Comparison of ENCODE assay signal across 30 mouse cellular contexts in genomic region chr13:108860737-108861136, GRCm38 (mm10).
DNase-seq lines count a peak whose midpoint lies in the region; ATAC-seq lines count a peak whose summit lies in the region.
"Had no signal": no experiment of that assay in that cellular context is flagged by ENCODE, and none has a peak within 500 bp of the region (broad histone marks: within the 10 kb centered on the region; RNA-seq: fewer than 3 reads in every experiment).

No protein-coding gene starts in this region.

- no peak overlapping the region for H3K9ac ChIP-seq in embryonic facial prominence, embryonic 13.5 days
- H3K9ac ChIP-seq: embryonic facial prominence, embryonic 12.5 days; heart, embryonic 13.5 days; kidney, embryonic 15.5 days; liver, embryonic 15.5 days; lung, embryonic 15.5 days; midbrain, embryonic 15.5 days; neural tube, embryonic 13.5 days; stomach, embryonic 15.5 days had no signal

- DNase-seq in embryonic facial prominence, embryonic 10.5 days (ENCODE audit: low spot score), result no peak
- DNase-seq in left cerebral cortex, adult 11 months (ENCODE audit: low spot score), result peak; percentile 16
- DNase-seq in left cerebral cortex, postnatal 10 days (ENCODE audit: extremely low spot score in 1 of 2, low spot score in 2 of 2), result no peak
- peak; percentile 90 for DNase-seq in brain, adult 2 months (ENCODE audit: low read depth, low spot score)
- peak; percentile 62 for DNase-seq in telencephalon, adult 2 months (ENCODE audit: low read depth, low spot score)
- no peak for DNase-seq in retina, postnatal 1 day
- DNase-seq: adrenal gland, adult 2 months; cerebellum, adult 11-12 months; cerebellum, postnatal 14 days; gastrocnemius, postnatal 14 days; heart, adult 2 months; heart, postnatal 14 days; kidney, postnatal 36 days; liver; lung, postnatal 36 days; right cerebral cortex, adult 18-20 months; thymus, adult 18-20 months had no signal

- H3K27me3 ChIP-seq in embryonic facial prominence, embryonic 13.5 days, result no peaks in the 10 kb centered on the region
- no peaks in the 10 kb centered on the region for H3K27me3 ChIP-seq in embryonic facial prominence, embryonic 10.5 days (replicated peaks; ENCODE audit: low read depth, poor library complexity, severe bottlenecking)
- H3K27me3 ChIP-seq: embryonic facial prominence, embryonic 12.5 days; heart, embryonic 13.5 days; kidney, embryonic 15.5 days; liver, embryonic 15.5 days; lung, embryonic 15.5 days; midbrain, embryonic 15.5 days; neural tube, embryonic 13.5 days; stomach, embryonic 15.5 days had no signal

- WGBS in embryonic facial prominence, embryonic 13.5 days, result 20% methylated on average over 7 of the region's 7 CpGs
- 36% methylated on average over 7 of the region's 7 CpGs for WGBS in embryonic facial prominence, embryonic 10.5 days

- no peak for ATAC-seq in embryonic facial prominence, embryonic 13.5 days (ENCODE audit: insufficient number of reproducible peaks, insufficient read depth, low FRiP score, low TSS enrichment, low read depth)
- ATAC-seq: forebrain, embryonic 14.5 days; intestine, postnatal 0 days; midbrain, embryonic 15.5 days had no signal

- H3K4me3 ChIP-seq in embryonic facial prominence, embryonic 13.5 days, result no peak overlapping the region
- no peak overlapping the region for H3K4me3 ChIP-seq in embryonic facial prominence, embryonic 10.5 days
- H3K4me3 ChIP-seq: embryonic facial prominence, embryonic 12.5 days; heart, adult 2 months; heart, embryonic 13.5 days; kidney, embryonic 15.5 days; limb, embryonic 10.5 days; liver, embryonic 15.5 days; lung, embryonic 15.5 days; midbrain, embryonic 15.5 days; myocyte; neural tube, embryonic 13.5 days; stomach, embryonic 15.5 days had no signal

- no peaks in the 10 kb centered on the region for H3K9me3 ChIP-seq in embryonic facial prominence, embryonic 13.5 days
- no peaks in the 10 kb centered on the region for H3K9me3 ChIP-seq in embryonic facial prominence, embryonic 10.5 days
- H3K9me3 ChIP-seq: embryonic facial prominence, embryonic 12.5 days; heart, embryonic 13.5 days; kidney, embryonic 15.5 days; limb, embryonic 10.5 days; liver, embryonic 15.5 days; lung, embryonic 15.5 days; midbrain, embryonic 15.5 days; neural tube, embryonic 13.5 days; stomach, embryonic 15.5 days had no signal

- H3K4me1 ChIP-seq in embryonic facial prominence, embryonic 13.5 days, result no peaks in the 10 kb centered on the region; the same call in 1 of the 2 replicates
- no peaks in the 10 kb centered on the region for H3K4me1 ChIP-seq in embryonic facial prominence, embryonic 10.5 days
- H3K4me1 ChIP-seq: embryonic facial prominence, embryonic 12.5 days; heart, embryonic 13.5 days; limb, embryonic 10.5 days; lung, embryonic 15.5 days; midbrain, embryonic 15.5 days; neural tube, embryonic 13.5 days; stomach, embryonic 15.5 days had no signal

- intact Hi-C loops in left cerebral cortex, postnatal 10 days (cut with DNase I), result no loop called here

- H3K4me2 ChIP-seq in embryonic facial prominence, embryonic 13.5 days, result no peak overlapping the region
- H3K4me2 ChIP-seq: embryonic facial prominence, embryonic 12.5 days; heart, embryonic 13.5 days; kidney, embryonic 15.5 days; liver, embryonic 15.5 days; lung, embryonic 15.5 days; midbrain, embryonic 15.5 days; neural tube, embryonic 13.5 days; stomach, embryonic 15.5 days had no signal

- H3K27ac ChIP-seq in embryonic facial prominence, embryonic 13.5 days, result peak overlapping the region; percentile 57; the same call in 1 of the 2 replicates
- H3K27ac ChIP-seq in embryonic facial prominence, embryonic 10.5 days (replicated peaks), result no peak overlapping the region
- H3K27ac ChIP-seq: embryonic facial prominence, embryonic 12.5 days; heart, adult 2 months; heart, embryonic 13.5 days; kidney, embryonic 15.5 days; limb, embryonic 10.5 days; liver, embryonic 15.5 days; lung, embryonic 15.5 days; midbrain, embryonic 15.5 days; neural tube, embryonic 13.5 days; stomach, embryonic 15.5 days had no signal

- H3K36me3 ChIP-seq in embryonic facial prominence, embryonic 13.5 days, result no peaks in the 10 kb centered on the region
- no peaks in the 10 kb centered on the region for H3K36me3 ChIP-seq in embryonic facial prominence, embryonic 10.5 days (replicated peaks)
- H3K36me3 ChIP-seq: embryonic facial prominence, embryonic 12.5 days; heart, embryonic 13.5 days; kidney, embryonic 15.5 days; limb, embryonic 10.5 days; liver, embryonic 15.5 days; lung, embryonic 15.5 days; midbrain, embryonic 15.5 days; neural tube, embryonic 13.5 days; stomach, embryonic 15.5 days had no signal

Comparison
In these comparisons a context has a peak if more than half of its experiments do, and no peak if none do; other contexts are left out.
1. DNase-seq: peak in left cerebral cortex, adult 11 months (single experiment), brain, adult 2 months (single experiment) and telencephalon, adult 2 months (single experiment); none in embryonic facial prominence, embryonic 10.5 days (single experiment), left cerebral cortex, postnatal 10 days (0 of 2) and retina, postnatal 1 day (single experiment).